Comparison of ENCODE assay signal across 8 mouse cellular contexts in genomic region chr2:167782231-167782999, GRCm38 (mm10).
DNase-seq lines count a peak whose midpoint lies in the region; ATAC-seq lines count a peak whose summit lies in the region.

No protein-coding gene starts in this region.

- 0 out of 2 replicates have a peak overlapping the region, but pooled peaks have one; percentile 15 for H3K4me2 ChIP-seq in forebrain, embryonic 11.5 days (ENCODE audit: low read depth, low read length, severe bottlenecking)

- peak; percentile 70 for DNase-seq in left cerebral cortex, adult 11 months (ENCODE audit: low spot score)
- no peak for DNase-seq in left cerebral cortex, postnatal 4 days
- DNase-seq in forebrain, embryonic 11.5 days (ENCODE audit: low spot score), result no peak
- peak; percentile 89 to 92 for DNase-seq in layer of hippocampus, postnatal 36 days
- DNase-seq in right cerebral cortex, postnatal 10 days (ENCODE audit: low spot score in 2 of 2), result peak; percentile 84 to 91
- DNase-seq in gastrocnemius, postnatal 10 days, result no peak
- DNase-seq in kidney, adult 9 months, result no peak
- DNase-seq in spleen, postnatal 4 days (ENCODE audit: low spot score in 2 of 2), result no peak

- 35% methylated on average over 27 of the region's 27 CpGs for WGBS in forebrain, embryonic 11.5 days

- H3K9ac ChIP-seq in forebrain, embryonic 11.5 days (ENCODE audit: low read length), result no peak overlapping the region

- H3K4me1 ChIP-seq in forebrain, embryonic 11.5 days (replicated peaks; ENCODE audit: control insufficient read depth, insufficient read depth, low read length), result peaks cover 12% of the 10 kb centered on the region

- H3K9me3 ChIP-seq in forebrain, embryonic 11.5 days (ENCODE audit: control insufficient read depth, low read length), result no peaks in the 10 kb centered on the region

- no peaks in the 10 kb centered on the region for H3K27me3 ChIP-seq in forebrain, embryonic 11.5 days (ENCODE audit: control insufficient read depth, insufficient read depth, low read length)

- H3K27ac ChIP-seq in forebrain, embryonic 11.5 days (ENCODE audit: low read depth, low read length), result no peak overlapping the region

- no peak overlapping the region for H3K4me3 ChIP-seq in forebrain, embryonic 11.5 days (ENCODE audit: low read depth, low read length)

- intact Hi-C loops in left cerebral cortex, postnatal 4 days (cut with DNase I), result no loop called here

- ATAC-seq in forebrain, embryonic 11.5 days (replicated peaks; ENCODE audit: low FRiP score), result 0 out of 2 replicates have a peak, but pooled peaks have one; percentile 33

- no peaks in the 10 kb centered on the region; the same call in 1 of the 2 replicates for H3K36me3 ChIP-seq in forebrain, embryonic 11.5 days (ENCODE audit: control insufficient read depth, insufficient read depth, low read length)

Comparison
In these comparisons a context has a peak if more than half of its experiments do, and no peak if none do; other contexts are left out.
1. DNase-seq: peak in left cerebral cortex, adult 11 months (single experiment), layer of hippocampus, postnatal 36 days (2 of 2) and right cerebral cortex, postnatal 10 days (2 of 2); none in left cerebral cortex, postnatal 4 days (single experiment), forebrain, embryonic 11.5 days (single experiment), gastrocnemius, postnatal 10 days (single experiment), kidney, adult 9 months (single experiment) and spleen, postnatal 4 days (0 of 2).